Mouse (Mus musculus): ENCODE measurements around the gene Ubtd2.

Gene Ubtd2

GRCm38 (mm10) chr11:32545605-32546004, 90.4 kb downstream of the Ubtd2 start:
- peak; percentile 10 for DNase-seq (ENCODE audit: low read depth)

- DNase-seq (ENCODE audit: low read depth), result peak; percentile 13
Measured at GRCm38 (mm10) chr11:32546483-32546882, 91.3 kb downstream of the Ubtd2 start.

- no peak for DNase-seq (ENCODE audit: low read depth)
Measured at GRCm38 (mm10) chr11:32547391-32547947, 92.3 kb downstream of the Ubtd2 start.

- no peak for DNase-seq (ENCODE audit: low read depth)
Measured at GRCm38 (mm10) chr11:32548240-32548639, 93.1 kb downstream of the Ubtd2 start.

GRCm38 (mm10) chr11:32549236-32549635, 94.1 kb downstream of the Ubtd2 start:
- DNase-seq (ENCODE audit: low read depth), result no peak

GRCm38 (mm10) chr11:32550102-32550501, 94.9 kb downstream of the Ubtd2 start:
- DNase-seq (ENCODE audit: low read depth), result no peak

GRCm38 (mm10) chr11:32551056-32551455, 95.9 kb downstream of the Ubtd2 start:
- no peak for DNase-seq (ENCODE audit: low read depth)

- no peak for DNase-seq (ENCODE audit: low read depth)
Measured at GRCm38 (mm10) chr11:32551579-32552297, 96.6 kb downstream of the Ubtd2 start.

GRCm38 (mm10) chr11:32552401-32553090, 97.4 kb downstream of the Ubtd2 start:
- no peak for DNase-seq (ENCODE audit: low read depth)

- peak; percentile 77 for DNase-seq (ENCODE audit: low read depth)
Measured at GRCm38 (mm10) chr11:32553311-32554140, 98.4 kb downstream of the Ubtd2 start.

- DNase-seq (ENCODE audit: low read depth), result peak; percentile 68
Measured at GRCm38 (mm10) chr11:32554141-32555091, 99.2 kb downstream of the Ubtd2 start.

GRCm38 (mm10) chr11:32555103-32555689, 100.0 kb downstream of the Ubtd2 start:
- peak; percentile 44 for DNase-seq (ENCODE audit: low read depth)

- DNase-seq (ENCODE audit: low read depth), result no peak
Measured at GRCm38 (mm10) chr11:32556333-32556990, 101.3 kb downstream of the Ubtd2 start.

- peak; percentile 55 for DNase-seq (ENCODE audit: low read depth)
Measured at GRCm38 (mm10) chr11:32558026-32558425, 102.9 kb downstream of the Ubtd2 start.

GRCm38 (mm10) chr11:32558677-32559076, 103.5 kb downstream of the Ubtd2 start:
- peak; percentile 64 for DNase-seq (ENCODE audit: low read depth)

GRCm38 (mm10) chr11:32560015-32560770, 105.0 kb downstream of the Ubtd2 start:
- no peak for DNase-seq (ENCODE audit: low read depth)

- peak; percentile 66 for DNase-seq (ENCODE audit: low read depth)
Measured at GRCm38 (mm10) chr11:32561465-32562355, 106.5 kb downstream of the Ubtd2 start.

- no peak for DNase-seq (ENCODE audit: low read depth)
Measured at GRCm38 (mm10) chr11:32562706-32563105, 107.5 kb downstream of the Ubtd2 start.

Measured in naive thymus-derived CD4-positive, alpha-beta T cell, adult 2 months (primary cell).